Mouse (Mus musculus) liver, embryonic 14.5 days (tissue): ENCODE data around the gene Iqca. TPM values are rescaled to one million over a fixed set of nuclear protein-coding genes. Genes with fewer than 3 reads are reported as not detected.

Source experiments
- ATAC-seq: fragments of 200-750 bp; cut with Nextera tagmentation; 2 replicates; pipeline ENCODE4 v1.8.0; 2017; ENCODE audit warnings: moderate number of reproducible peaks, mild to moderate bottlenecking, moderate library complexity; ENCODE audit not compliant: insufficient read depth
- DNase-seq, 3 experiments: peaks; one replicate each; pipeline ENCODE4 v3.0.0-alpha.2; 2012 to 2013; ENCODE audit warnings: low read depth in 3 of 3, low spot score in 3 of 3
- H3K27ac ChIP-seq: fragments of 300-500 bp; sonication (generic); 2 replicates; pipeline ENCODE4 v1.5.1; 2014; ENCODE audit warnings: moderate library complexity, mild to moderate bottlenecking, control low read depth, inconsistent platforms
- H3K27me3 ChIP-seq: fragments of 300-500 bp; sonication (generic); 2 replicates; pipeline ENCODE4 v1.6.1; 2014; ENCODE audit warnings: mild to moderate bottlenecking, low read length, moderate library complexity; ENCODE audit not compliant: control insufficient read depth, insufficient read depth
- H3K36me3 ChIP-seq: fragments of 300-500 bp; sonication (generic); replicated peaks from 2 replicates; pipeline ENCODE4 v1.6.1; 2014; ENCODE audit warnings: low read depth; ENCODE audit not compliant: control insufficient read depth, insufficient read depth
- H3K4me1 ChIP-seq, 2 experiments: fragments of 200-500 bp in 1 of 2; fragments of 300-500 bp in 1 of 2; sonication (generic) in 1 of 2; replicated peaks; 2 replicates each; pipeline ENCODE4 v1.6.1; 2012 to 2014; ENCODE audit warnings: antibody characterized with exemption in 1 of 2, inconsistent platforms in 1 of 2, low read length in 1 of 2; ENCODE audit not compliant: control insufficient read depth in 2 of 2, insufficient read depth in 2 of 2
- H3K4me2 ChIP-seq: fragments of 300-500 bp; sonication (generic); 2 replicates; pipeline ENCODE4 v1.6.1; 2014; ENCODE audit warnings: low read depth, mild to moderate bottlenecking, control low read depth, moderate library complexity
- H3K4me3 ChIP-seq, 2 experiments: fragments of 200-500 bp in 1 of 2; fragments of 300-500 bp in 1 of 2; sonication (generic) in 1 of 2; 2 replicates each; pipeline ENCODE4 v1.5.1; 2012 to 2014; ENCODE audit warnings: low read depth in 2 of 2, low read length in 2 of 2, mild to moderate bottlenecking in 2 of 2, control low read depth in 1 of 2, inconsistent platforms in 1 of 2, moderate library complexity in 1 of 2; ENCODE audit not compliant: insufficient read depth in 1 of 2
- H3K9ac ChIP-seq: fragments of 300-500 bp; sonication (generic); replicated peaks from 2 replicates; pipeline ENCODE4 v1.6.1; 2014; ENCODE audit warnings: mild to moderate bottlenecking, control low read depth, moderate library complexity
- H3K9me3 ChIP-seq: fragments of 300-500 bp; sonication (generic); 2 replicates; pipeline ENCODE4 v1.6.1; 2016; ENCODE audit warnings: low read length, mixed read lengths; ENCODE audit not compliant: control insufficient read depth
- CTCF ChIP-seq: IDR thresholded peaks from 2 replicates; pipeline ENCODE4 v1.5.1; 2016; ENCODE audit warnings: antibody characterized with exemption, low read depth, control low read depth
- EP300 ChIP-seq: IDR thresholded peaks from 2 replicates; pipeline ENCODE4 v1.6.1; 2016; ENCODE audit warnings: antibody characterized with exemption, low read depth
- WGBS: fragments of 180-500 bp; shearing (Covaris S2); extraction: QIAGEN DNeasy Blood & Tissue Kit; methylation state at CpG from one replicate; pipeline ENCODE4 v1.1.7; 2014; ENCODE audit not compliant: insufficient replicate concordance; 5-methylcytosine and 5-hydroxymethylcytosine counted together
- polyA plus RNA-seq, 2 experiments: library from polyadenylated mRNA; depleted of rRNA in 1 of 2; stranded (reverse) in 1 of 2; unstranded in 1 of 2; fragments of >200 nt; fragmentation: Nextera tagmentation in 1 of 2; extraction: Ambion mirVana in 1 of 2; gene quantifications; 2 replicates each; pipeline versions ENCODE4 v1.2.1 to v1.2.3; 2012 to 2014

The Iqca gene
- polyA plus RNA-seq, 2 experiments, result 0.04 to 0.29 TPM

- 51% methylated on average over 2 of the region's 2 CpGs for WGBS
- Histone ChIP-seq H3K27me3 (no peaks in the 10 kb centered on the region), H3K27ac (no peak overlapping the region), H3K4me3 (no peak overlapping the region), H3K9me3 (no peaks in the 10 kb centered on the region), H3K4me2 (no peak overlapping the region), H3K4me1 (no peaks in the 10 kb centered on the region), H3K9ac (no peak overlapping the region), H3K36me3 (no peaks in the 10 kb centered on the region)
- TF ChIP-seq CTCF (no peak), EP300 (no peak)
- no peak for ATAC-seq
- no peak for DNase-seq
Observed at GRCm38 (mm10) chr1:90112669-90113068, 40.5 kb downstream of the Iqca start.

- H3K4me2 ChIP-seq, result no peak overlapping the region
- 52% methylated on average over 2 of the region's 2 CpGs for WGBS
- H3K4me1 ChIP-seq, result no peaks in the 10 kb centered on the region
- ATAC-seq, result no peak
- no peaks in the 10 kb centered on the region for H3K27me3 ChIP-seq
- no peak overlapping the region for H3K9ac ChIP-seq
- DNase-seq, result no peak
- H3K27ac ChIP-seq, result no peak overlapping the region
- no peak overlapping the region for H3K4me3 ChIP-seq
- H3K36me3 ChIP-seq, result no peaks in the 10 kb centered on the region
- TF ChIP-seq CTCF (no peak), EP300 (no peak)
- H3K9me3 ChIP-seq, result no peaks in the 10 kb centered on the region
Observed at GRCm38 (mm10) chr1:90111198-90111839, 41.9 kb downstream of the Iqca start.

DNA sequence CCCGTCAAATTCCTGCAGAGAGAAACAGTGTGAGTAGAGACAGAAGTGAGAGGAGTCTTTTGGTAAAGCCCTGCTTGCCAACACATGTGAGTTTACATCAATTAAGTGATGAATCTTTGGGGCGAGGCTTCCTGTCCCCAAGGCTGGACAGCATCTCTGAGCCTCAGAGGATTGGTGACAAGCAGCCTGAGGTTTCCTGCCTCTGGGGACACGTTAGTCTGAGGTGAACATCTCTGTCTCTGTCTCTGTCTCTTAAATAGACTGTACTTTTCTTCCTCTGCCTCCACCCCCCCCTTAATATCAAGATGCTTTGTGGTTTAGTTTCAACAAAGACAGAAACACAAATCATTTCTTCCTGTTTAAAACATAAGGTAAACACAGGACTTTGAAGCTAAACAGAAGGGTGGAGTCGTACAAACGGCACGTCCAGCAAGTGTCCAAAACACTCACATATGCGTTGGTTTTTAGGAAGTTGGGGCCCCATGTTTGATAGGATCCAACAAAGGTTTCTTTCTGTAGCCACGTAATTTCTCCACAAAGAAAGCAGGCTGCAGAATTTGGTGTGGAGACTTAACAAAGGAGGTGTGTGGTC lies 49.2 kb downstream of the Iqca start:
- Histone ChIP-seq H3K36me3 (no peaks in the 10 kb centered on the region), H3K4me2 (no peak overlapping the region), H3K9me3 (no peaks in the 10 kb centered on the region), H3K4me3 (no peak overlapping the region), H3K27me3 (no peaks in the 10 kb centered on the region), H3K9ac (no peak overlapping the region), H3K27ac (no peak overlapping the region), H3K4me1 (no peaks in the 10 kb centered on the region)
- 42% methylated on average over 8 of the region's 8 CpGs for WGBS
- TF ChIP-seq CTCF, result no peak
- DNase-seq (no peak), ATAC-seq (no peak)

- TF ChIP-seq EP300 (no peak), CTCF (no peak)
- WGBS, result 58% methylated on average over 10 of the region's 10 CpGs
- no peak for DNase-seq
- no peak overlapping the region for H3K27ac ChIP-seq
- H3K4me2 ChIP-seq, result no peak overlapping the region
- ATAC-seq, result no peak
- no peaks in the 10 kb centered on the region for H3K36me3 ChIP-seq
- H3K4me1 ChIP-seq, result no peaks in the 10 kb centered on the region
- no peaks in the 10 kb centered on the region for H3K9me3 ChIP-seq
- H3K27me3 ChIP-seq, result no peaks in the 10 kb centered on the region
- no peak overlapping the region for H3K9ac ChIP-seq
- H3K4me3 ChIP-seq, result no peak overlapping the region
Observed at GRCm38 (mm10) chr1:90100360-90101232, 52.6 kb downstream of the Iqca start.

- H3K9me3 ChIP-seq, result no peaks in the 10 kb centered on the region
- H3K9ac ChIP-seq, result no peak overlapping the region
- TF ChIP-seq CTCF (no peak), EP300 (no peak)
- H3K4me2 ChIP-seq, result no peak overlapping the region
- ATAC-seq, result no peak
- no peaks in the 10 kb centered on the region for H3K4me1 ChIP-seq
- H3K27ac ChIP-seq, result no peak overlapping the region
- no peak overlapping the region for H3K4me3 ChIP-seq
- DNase-seq, result no peak
- no peaks in the 10 kb centered on the region for H3K36me3 ChIP-seq
- WGBS, result 63% methylated on average over 10 of the region's 10 CpGs
- H3K27me3 ChIP-seq, result no peaks in the 10 kb centered on the region
Observed at GRCm38 (mm10) chr1:90092816-90093493, 60.2 kb downstream of the Iqca start.
